16 mouse cellular contexts compared by ENCODE assay signal in the genomic region with DNA sequence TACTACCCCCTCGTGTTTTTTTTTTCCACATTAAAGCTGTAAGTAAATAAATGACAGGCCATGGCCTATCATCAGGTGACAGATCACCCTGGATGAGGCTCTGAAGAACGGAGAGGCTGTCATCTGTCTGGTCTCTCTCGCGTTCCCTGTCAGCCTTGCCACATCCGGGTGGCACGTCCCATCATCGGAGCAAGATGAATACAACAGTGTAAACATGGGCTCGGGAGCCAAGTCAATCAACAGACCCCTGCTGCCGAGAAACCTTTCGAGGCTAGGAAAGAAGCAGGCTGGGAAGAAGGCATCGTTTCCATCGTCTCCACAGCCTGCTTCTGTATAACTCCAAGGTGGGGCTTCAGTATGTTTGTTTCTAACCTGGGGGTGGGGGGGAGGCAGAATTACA.
DNase-seq lines count a peak whose midpoint lies in the region; ATAC-seq and TF ChIP-seq lines count a peak whose summit lies in the region.
"Had no signal": no experiment of that assay in that cellular context is flagged by ENCODE, and none has a peak within 500 bp of the region (broad histone marks: within the 10 kb centered on the region; RNA-seq: fewer than 3 reads in every experiment).

No protein-coding gene starts in this region.

- H3K4me2 ChIP-seq in hindbrain, embryonic 13.5 days = peak overlapping the region; percentile 33
- no peak overlapping the region for H3K4me2 ChIP-seq in hindbrain, embryonic 11.5 days (replicated peaks; ENCODE audit: low read depth, low read length)
- H3K4me2 ChIP-seq in lung, postnatal 0 days (replicated peaks; ENCODE audit: low read depth, low read length) = peak overlapping the region; percentile 37
- peak overlapping the region; percentile 34 for H3K4me2 ChIP-seq in stomach, embryonic 15.5 days
- H3K4me2 ChIP-seq: heart, embryonic 15.5 days had no signal

- peaks cover 9% of the 10 kb centered on the region for H3K4me1 ChIP-seq in hindbrain, embryonic 13.5 days (replicated peaks)
- H3K4me1 ChIP-seq in hindbrain, embryonic 11.5 days (replicated peaks; ENCODE audit: control insufficient read depth, insufficient read depth, low read length) = no peaks in the 10 kb centered on the region
- H3K4me1 ChIP-seq in lung, postnatal 0 days (ENCODE audit: insufficient read depth, low read depth, low read length) = no peaks in the 10 kb centered on the region
- no peaks in the 10 kb centered on the region for H3K4me1 ChIP-seq in stomach, embryonic 15.5 days

- no peak overlapping the region for H3K9ac ChIP-seq in hindbrain, embryonic 13.5 days
- no peak overlapping the region for H3K9ac ChIP-seq in hindbrain, embryonic 11.5 days (ENCODE audit: low read depth, low read length)
- no peak overlapping the region for H3K9ac ChIP-seq in lung, postnatal 0 days (replicated peaks; ENCODE audit: low read depth)
- no peak overlapping the region for H3K9ac ChIP-seq in stomach, embryonic 15.5 days
- H3K9ac ChIP-seq: heart, embryonic 15.5 days had no signal

- no peak for TF ChIP-seq EP300 in lung, postnatal 0 days (IDR thresholded peaks at IDR 0.05)

- H3K4me3 ChIP-seq in hindbrain, embryonic 13.5 days = no peak overlapping the region
- no peak overlapping the region for H3K4me3 ChIP-seq in hindbrain, embryonic 11.5 days (ENCODE audit: low read depth, low read length)
- H3K4me3 ChIP-seq in lung, postnatal 0 days (ENCODE audit: low read depth, low read length) = no peak overlapping the region
- H3K4me3 ChIP-seq in stomach, embryonic 15.5 days (replicated peaks) = no peak overlapping the region
- H3K4me3 ChIP-seq: heart, embryonic 15.5 days; left cerebral cortex, adult 2 months; myocyte had no signal

- H3K9me3 ChIP-seq in hindbrain, embryonic 13.5 days = no peaks in the 10 kb centered on the region
- no peaks in the 10 kb centered on the region for H3K9me3 ChIP-seq in hindbrain, embryonic 11.5 days (ENCODE audit: control insufficient read depth, low read length)
- no peaks in the 10 kb centered on the region for H3K9me3 ChIP-seq in lung, postnatal 0 days (ENCODE audit: low read length)
- no peaks in the 10 kb centered on the region for H3K9me3 ChIP-seq in stomach, embryonic 15.5 days
- H3K9me3 ChIP-seq: heart, embryonic 15.5 days had no signal

- TF ChIP-seq CTCF in lung, postnatal 0 days (IDR thresholded peaks at IDR 0.05) = no peak

- H3K27me3 ChIP-seq in hindbrain, embryonic 13.5 days = no peaks in the 10 kb centered on the region
- H3K27me3 ChIP-seq in hindbrain, embryonic 11.5 days (ENCODE audit: control insufficient read depth, insufficient read depth, low read length) = no peaks in the 10 kb centered on the region
- no peaks in the 10 kb centered on the region for H3K27me3 ChIP-seq in lung, postnatal 0 days (replicated peaks; ENCODE audit: insufficient read depth, low read length)
- H3K27me3 ChIP-seq in stomach, embryonic 15.5 days (replicated peaks) = no peaks in the 10 kb centered on the region
- H3K27me3 ChIP-seq: heart, embryonic 15.5 days had no signal

- 0 out of 2 replicates have a peak overlapping the region, but pooled peaks have one; percentile 23 for H3K27ac ChIP-seq in hindbrain, embryonic 13.5 days
- no peak overlapping the region for H3K27ac ChIP-seq in hindbrain, embryonic 11.5 days (ENCODE audit: low read depth, low read length)
- no peak overlapping the region for H3K27ac ChIP-seq in lung, postnatal 0 days (ENCODE audit: low read length)
- H3K27ac ChIP-seq in stomach, embryonic 15.5 days = no peak overlapping the region
- H3K27ac ChIP-seq: heart, embryonic 15.5 days; left cerebral cortex, adult 2 months had no signal

- DNase-seq in cerebellum, postnatal 10 days = peak; percentile 28 to 36
- DNase-seq in cerebellum, adult 9-10 months = no peak
- no peak for DNase-seq in hindbrain, embryonic 11.5 days (ENCODE audit: low spot score)
- DNase-seq in lung, postnatal 0 days (ENCODE audit: low spot score) = no peak
- no peak for DNase-seq in lung, adult 18-20 months
- DNase-seq in retina, embryonic 14.5 days (ENCODE audit: low spot score) = no peak
- DNase-seq: adrenal gland, adult 2 months; gastrocnemius, postnatal 10 days; liver; right cerebral cortex, postnatal 4 days had no signal

- 30% methylated on average over 12 of the region's 12 CpGs for WGBS in hindbrain, embryonic 13.5 days
- 34% methylated on average over 12 of the region's 12 CpGs for WGBS in hindbrain, embryonic 11.5 days
- WGBS in lung, postnatal 0 days = 9% methylated on average over 12 of the region's 12 CpGs
- 11% methylated on average over 12 of the region's 12 CpGs for whole genome bisulfite sequencing in stomach, embryonic 15.5 days

- ATAC-seq in hindbrain, embryonic 13.5 days (ENCODE audit: low FRiP score) = no peak
- ATAC-seq in hindbrain, embryonic 11.5 days (ENCODE audit: low FRiP score) = no peak
- no peak for ATAC-seq in lung, postnatal 0 days
- ATAC-seq in stomach, embryonic 15.5 days (ENCODE audit: insufficient read depth, low FRiP score, low read depth) = no peak
- ATAC-seq: Patski had no signal

- H3K36me3 ChIP-seq in hindbrain, embryonic 13.5 days = no peaks in the 10 kb centered on the region
- H3K36me3 ChIP-seq in hindbrain, embryonic 11.5 days (ENCODE audit: control insufficient read depth, insufficient read depth, low read length) = no peaks in the 10 kb centered on the region
- no peaks in the 10 kb centered on the region for H3K36me3 ChIP-seq in lung, postnatal 0 days (ENCODE audit: insufficient read depth, low read length)
- H3K36me3 ChIP-seq in stomach, embryonic 15.5 days = no peaks in the 10 kb centered on the region
- H3K36me3 ChIP-seq: heart, embryonic 15.5 days had no signal

Comparison
In these comparisons a context has a peak if more than half of its experiments do, and no peak if none do; other contexts are left out.
1. DNase-seq: peak in cerebellum, postnatal 10 days (2 of 2); none in cerebellum, adult 9-10 months (single experiment), hindbrain, embryonic 11.5 days (single experiment), lung, postnatal 0 days (single experiment), lung, adult 18-20 months (0 of 2) and retina, embryonic 14.5 days (single experiment).